Mouse (Mus musculus): Measurements from ENCODE around the gene Mecr. TPM values are rescaled to one million over a fixed set of nuclear protein-coding genes. Genes with fewer than 3 reads are reported as not detected.

Mecr gene
- total and polyA plus RNA-seq, 3 experiments = 92.1 to 137 TPM; not detected in 1

DNA sequence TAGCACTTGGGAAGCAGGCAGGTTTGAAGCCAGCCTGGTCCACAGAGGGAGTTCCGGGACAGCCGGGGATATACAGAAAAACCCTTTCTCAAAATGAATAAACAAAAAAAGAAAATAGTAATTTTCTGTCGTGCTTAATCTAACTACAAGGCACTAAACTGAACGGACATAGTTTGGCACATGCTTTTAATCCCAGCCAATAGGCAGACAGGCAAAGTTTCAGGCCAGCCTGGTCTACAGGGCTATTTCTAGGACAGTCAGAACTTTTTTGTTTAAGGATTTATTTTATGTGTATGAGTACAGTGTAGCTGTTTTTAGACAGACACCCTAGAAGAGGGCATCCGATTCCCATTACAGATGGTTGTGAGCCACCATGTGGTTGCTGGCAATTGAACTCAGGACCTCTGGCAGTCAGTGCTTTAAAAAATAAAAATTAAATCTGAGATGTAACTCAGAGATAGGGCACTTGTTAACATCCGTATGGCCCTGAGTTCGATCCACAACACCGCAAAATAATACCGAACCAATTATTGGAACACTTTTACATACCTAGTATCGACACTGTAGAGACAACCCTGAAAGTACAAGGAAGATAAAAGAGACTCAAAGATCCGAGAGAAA is 29.5 kb downstream of the Mecr start (continued):
- TF ChIP-seq JUND (IDR thresholded peaks at IDR 0.05; ENCODE audit: low read depth, low read length) (no peak), CTCF (IDR thresholded peaks at IDR 0.05 in 2 of 3, conservative IDR thresholded peaks at IDR 0.05 in 1 of 3; ENCODE audit: control insufficient read depth in 1 of 3, insufficient read depth in 1 of 3, low read depth in 2 of 3, low read length in 3 of 3, poor library complexity in 1 of 3, severe bottlenecking in 1 of 3) (no peak), GABPA (IDR thresholded peaks at IDR 0.05; ENCODE audit: low read depth, low read length) (no peak), BHLHE40 (IDR thresholded peaks at IDR 0.05; ENCODE audit: borderline replicate concordance, low read depth, low read length) (no peak), NELFE (IDR thresholded peaks at IDR 0.05; ENCODE audit: low read depth, low read length) (no peak), MYB (IDR thresholded peaks at IDR 0.05; ENCODE audit: low read depth, low read length) (no peak), MEF2A (IDR thresholded peaks at IDR 0.05; ENCODE audit: extremely low read depth, insufficient replicate concordance, low read depth, low read length, poor library complexity, severe bottlenecking) (no peak), TCF12 (IDR thresholded peaks at IDR 0.05; ENCODE audit: low read depth, low read length) (no peak), TBP (IDR thresholded peaks at IDR 0.05; ENCODE audit: low read depth, low read length) (no peak), POLR2AphosphoS5 (IDR thresholded peaks at IDR 0.05; ENCODE audit: borderline replicate concordance, low read depth, low read length) (no peak; the same call in 1 of the 2 replicates), RCOR1 (IDR thresholded peaks at IDR 0.05; ENCODE audit: low read depth, low read length) (no peak), POLR2A (IDR thresholded peaks at IDR 0.05; ENCODE audit: control insufficient read depth in 1 of 2, insufficient read depth in 1 of 2, low read depth in 1 of 2, low read length in 2 of 2, poor library complexity in 1 of 2) (no peak), GATA1 (IDR thresholded peaks at IDR 0.05; ENCODE audit: low read depth, low read length) (0 out of 2 replicates have a peak, but pooled peaks have one; percentile 12), MAFK (IDR thresholded peaks at IDR 0.05; ENCODE audit: borderline replicate concordance, low read depth, low read length) (no peak), MAX (IDR thresholded peaks at IDR 0.05; ENCODE audit: low read length) (peak; percentile 47)

DNA sequence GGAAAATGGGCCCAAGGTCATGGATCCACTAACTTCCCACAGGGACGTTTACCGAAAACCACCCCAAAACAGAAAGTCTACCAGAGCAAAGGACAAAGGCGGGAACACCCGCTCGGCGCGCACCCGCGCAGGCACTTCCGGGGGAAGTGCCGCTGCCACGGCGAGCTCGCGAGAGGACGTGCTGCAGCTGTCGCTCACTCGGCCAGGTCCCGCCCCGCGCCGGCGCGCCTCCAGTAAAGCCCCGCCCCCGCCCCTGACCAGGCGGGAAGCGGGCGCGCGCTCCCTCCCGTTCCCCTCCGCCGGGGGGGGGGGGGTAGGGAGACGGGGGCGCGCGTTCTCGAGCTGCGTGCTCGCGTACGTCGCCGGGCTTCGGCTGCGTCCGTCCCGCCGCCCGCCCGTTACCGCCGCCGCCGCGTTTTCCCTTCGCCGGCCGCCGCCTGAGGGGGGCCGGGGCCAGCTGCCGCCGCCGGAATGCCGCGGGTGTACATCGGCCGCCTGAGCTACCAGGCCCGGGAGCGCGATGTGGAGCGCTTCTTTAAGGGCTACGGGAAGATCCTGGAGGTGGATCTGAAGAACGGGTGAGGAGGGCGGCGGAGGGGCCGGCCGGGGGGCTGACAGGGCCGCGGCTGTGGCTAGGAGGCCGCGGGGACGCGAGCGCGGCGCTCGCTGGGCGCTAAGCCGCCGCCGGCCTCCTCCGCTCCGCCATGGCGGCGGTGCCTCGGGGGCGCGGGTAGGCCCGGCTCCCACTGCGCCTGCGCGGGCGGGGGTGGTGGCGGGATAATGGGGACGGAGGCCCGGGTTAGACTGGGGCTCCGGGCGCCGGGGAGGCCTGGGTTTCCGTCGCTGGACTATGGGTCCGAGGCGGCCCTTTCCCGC is 30.3 kb downstream of the Mecr start, which contains the start of gene Srsf4:
Gene Srsf4 (plus strand): TSS at position 325 of the 876 bp plus-strand sequence.
- DNase-seq (ENCODE audit: low read depth, low spot score) = peak; percentile 97
- H3K27me3 ChIP-seq (ENCODE audit: control insufficient read depth in 1 of 2, insufficient read depth in 2 of 2, low read length in 2 of 2) = no peaks in the 10 kb centered on the region
- peaks cover under 1 to 38% of the 10 kb centered on the region in 2 experiments; a peak in 3 of 4 replicates for H3K36me3 ChIP-seq (ENCODE audit: control insufficient read depth in 1 of 2, insufficient read depth in 2 of 2, low read length in 2 of 2)
- H3K9ac ChIP-seq (ENCODE audit: control insufficient read depth, low read depth, low read length, poor library complexity, severe bottlenecking) = peak within 1 kb of the TSS; percentile 100
- no peaks in the 10 kb centered on the region for H3K9me3 ChIP-seq (replicated peaks; ENCODE audit: insufficient read depth, low read length)
- peaks cover 12 to 25% of the 10 kb centered on the region in 2 experiments; a peak in 3 of 4 replicates for H3K4me1 ChIP-seq (ENCODE audit: control insufficient read depth in 1 of 2, insufficient read depth in 2 of 2, low read length in 2 of 2)
- peaks cover 55% of the 10 kb centered on the region for H3K79me2 ChIP-seq (ENCODE audit: control insufficient read depth, insufficient read depth, low read length, poor library complexity)
- H3K27ac ChIP-seq (ENCODE audit: control insufficient read depth, low read depth, low read length) = peak within 1 kb of the TSS; percentile 98
- peak within 1 kb of the TSS; percentile 86 to 91 for H3K4me3 ChIP-seq (ENCODE audit: control insufficient read depth in 1 of 2, insufficient read depth in 1 of 2, low read depth in 2 of 2, low read length in 2 of 2)
- TF ChIP-seq ZNF384 (IDR thresholded peaks at IDR 0.05; ENCODE audit: low read depth, low read length) (no peak), POLR2A (IDR thresholded peaks at IDR 0.05; ENCODE audit: control insufficient read depth in 1 of 2, insufficient read depth in 1 of 2, low read depth in 1 of 2, low read length in 2 of 2, poor library complexity in 1 of 2) (peak; percentile 81 to 93), POLR2AphosphoS2 (IDR thresholded peaks at IDR 0.05; ENCODE audit: low read length) (peak; percentile 96), TAL1 (IDR thresholded peaks at IDR 0.05; ENCODE audit: low read length) (no peak), SMC3 (IDR thresholded peaks at IDR 0.05; ENCODE audit: low read depth, low read length) (no peak), ZMIZ1 (IDR thresholded peaks at IDR 0.05; ENCODE audit: low read depth, low read length) (peak; percentile 92), MAFK (IDR thresholded peaks at IDR 0.05; ENCODE audit: borderline replicate concordance, low read depth, low read length) (no peak), BHLHE40 (IDR thresholded peaks at IDR 0.05; ENCODE audit: borderline replicate concordance, low read depth, low read length) (no peak), E2F4 (IDR thresholded peaks at IDR 0.05; ENCODE audit: borderline replicate concordance, low read depth, low read length) (peak; percentile 98), UBTF (IDR thresholded peaks at IDR 0.05; ENCODE audit: borderline replicate concordance, insufficient read depth, low read depth, low read length) (no peak), ZC3H11A (IDR thresholded peaks at IDR 0.05; ENCODE audit: low read depth, low read length) (no peak), MXI1 (IDR thresholded peaks at IDR 0.05; ENCODE audit: low read depth, low read length) (no peak; the same call in 1 of the 2 replicates), HCFC1 (IDR thresholded peaks at IDR 0.05; ENCODE audit: low read depth, low read length) (peak; percentile 85), POLR2AphosphoS5 (IDR thresholded peaks at IDR 0.05; ENCODE audit: borderline replicate concordance, low read depth, low read length) (no peak), MEF2A (IDR thresholded peaks at IDR 0.05; ENCODE audit: extremely low read depth, insufficient replicate concordance, low read depth, low read length, poor library complexity, severe bottlenecking) (no peak), MAX (IDR thresholded peaks at IDR 0.05; ENCODE audit: low read length) (no peak; the same call in none of the 2 replicates), USF1 (IDR thresholded peaks at IDR 0.05; ENCODE audit: low read depth, low read length) (no peak), USF2 (IDR thresholded peaks at IDR 0.05; ENCODE audit: borderline replicate concordance in 1 of 2, insufficient read depth in 1 of 2, low read depth in 1 of 2, low read length in 2 of 2) (no peak), JUND (IDR thresholded peaks at IDR 0.05; ENCODE audit: low read depth, low read length) (no peak), GATA1 (IDR thresholded peaks at IDR 0.05; ENCODE audit: low read depth, low read length) (no peak), RCOR1 (IDR thresholded peaks at IDR 0.05; ENCODE audit: low read depth, low read length) (no peak), RAD21 (IDR thresholded peaks at IDR 0.05; ENCODE audit: low read depth, low read length) (no peak), NELFE (IDR thresholded peaks at IDR 0.05; ENCODE audit: low read depth, low read length) (peak; percentile 98), TBP (IDR thresholded peaks at IDR 0.05; ENCODE audit: low read depth, low read length) (peak; percentile 94), SIN3A (IDR thresholded peaks at IDR 0.05; ENCODE audit: low read length) (peak; percentile 64)

All from MEL (cell line).